Mouse (Mus musculus) small intestine, adult 2 months (tissue): ENCODE results near the gene Irf7.

ENCODE experiments used
- CTCF ChIP-seq: fragments of 200-500 bp; IDR thresholded peaks from 2 replicates; pipeline ENCODE4 v1.5.1; 2012; ENCODE audit warnings: low read depth, mild to moderate bottlenecking, control low read depth, inconsistent platforms, low read length, moderate library complexity, mixed read lengths; ENCODE audit not compliant: insufficient replicate concordance, insufficient read length; ENCODE audit errors: extremely low read depth
- POLR2A ChIP-seq: fragments of 200-500 bp; IDR thresholded peaks from 2 replicates; pipeline ENCODE4 v1.6.1; 2012; ENCODE audit warnings: low read depth, mild to moderate bottlenecking, control low read depth, inconsistent platforms, low read length, moderate library complexity

GRCm38 (mm10) chr7:141269273-141269545, 2.9 kb upstream of the Irf7 start:
- TF ChIP-seq CTCF (no peak), POLR2A (no peak)
